8 mouse cellular contexts compared by ENCODE assay signal in the genomic region with DNA sequence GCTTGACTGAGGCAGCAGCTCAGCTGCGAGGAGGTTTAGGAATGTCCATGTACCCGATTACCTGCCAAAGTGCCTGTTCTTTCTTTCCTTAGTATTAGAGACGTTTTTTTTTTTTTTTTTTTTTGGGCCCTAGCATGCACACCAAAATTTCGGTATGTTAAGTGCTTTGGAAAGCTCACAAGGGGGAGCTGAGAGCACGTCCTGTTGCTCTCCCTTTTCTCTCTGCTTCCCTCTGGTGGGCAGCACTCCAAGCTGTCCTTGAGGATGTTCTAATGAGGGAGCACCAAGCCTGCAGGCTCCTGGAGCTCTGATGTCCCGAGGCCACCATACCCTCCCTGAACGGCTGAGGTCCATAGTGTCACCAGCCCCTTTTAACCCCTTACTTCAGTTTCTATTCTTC. TPM values are rescaled to one million over a fixed set of nuclear protein-coding genes. Genes with fewer than 3 reads are reported as not detected.
A peak's percentile ranks its signal among the peaks of the same experiment; 100 is the strongest.
DNase-seq lines count a peak whose midpoint lies in the region; ATAC-seq and TF ChIP-seq lines count a peak whose summit lies in the region.

No protein-coding gene starts in this region.

- peak; percentile 79 for TF ChIP-seq CTCF in bone marrow, adult 2 months (IDR thresholded peaks at IDR 0.05; ENCODE audit: control insufficient read depth, insufficient read depth, low read length)
- peak; percentile 69; the same call in 1 of the 2 replicates for TF ChIP-seq CTCF in testis, adult 2 months (IDR thresholded peaks at IDR 0.05; ENCODE audit: control insufficient read depth, insufficient read depth, insufficient replicate concordance, low read depth, low read length)

- no peaks in the 10 kb centered on the region for H3K9me3 ChIP-seq in heart, embryonic 11.5 days (replicated peaks; ENCODE audit: control insufficient read depth, low read length)

- H3K36me3 ChIP-seq in heart, embryonic 11.5 days (ENCODE audit: control insufficient read depth, insufficient read depth, low read length): peaks cover 22% of the 10 kb centered on the region
- H3K36me3 ChIP-seq in testis, adult 2 months (ENCODE audit: control insufficient read depth, insufficient read depth, low read length): peaks cover 2% of the 10 kb centered on the region; the same call in 1 of the 2 replicates

- no peak overlapping the region for H3K27ac ChIP-seq in heart, embryonic 11.5 days (ENCODE audit: low read depth, low read length)
- H3K27ac ChIP-seq in bone marrow, adult 2 months (ENCODE audit: control insufficient read depth, insufficient read depth, low read depth, low read length, poor library complexity): no peak overlapping the region
- H3K27ac ChIP-seq in testis, adult 2 months (ENCODE audit: control insufficient read depth, insufficient read depth, low read depth, low read length): no peak overlapping the region

- peaks cover 26% of the 10 kb centered on the region for H3K4me1 ChIP-seq in heart, embryonic 11.5 days (ENCODE audit: control insufficient read depth, insufficient read depth, low read length)
- H3K4me1 ChIP-seq in bone marrow, adult 2 months (ENCODE audit: control insufficient read depth, insufficient read depth, low read length): no peaks in the 10 kb centered on the region
- H3K4me1 ChIP-seq in testis, adult 2 months (ENCODE audit: control insufficient read depth, insufficient read depth, low read length): no peaks in the 10 kb centered on the region

- no peak for TF ChIP-seq POLR2A in bone marrow, adult 2 months (IDR thresholded peaks at IDR 0.05; ENCODE audit: borderline replicate concordance, control insufficient read depth, low read depth, low read length)
- TF ChIP-seq POLR2A in testis, adult 2 months (IDR thresholded peaks at IDR 0.05; ENCODE audit: control insufficient read depth, low read depth, low read length): no peak

- no peak overlapping the region for H3K4me2 ChIP-seq in heart, embryonic 11.5 days

- peak; percentile 96 for DNase-seq in heart, adult 11 months
- DNase-seq in frontal cortex, postnatal 10 days (ENCODE audit: low spot score in 2 of 2): peak; percentile 47 to 74
- peak; percentile 12 for DNase-seq in hindlimb bud, embryonic 11.5 days (ENCODE audit: extremely low spot score, low read depth, low spot score)
- DNase-seq in left cerebral cortex, adult 8-10 months (ENCODE audit: low spot score in 2 of 2): peak; percentile 35 to 42

- no peaks in the 10 kb centered on the region for H3K27me3 ChIP-seq in heart, embryonic 11.5 days (ENCODE audit: control insufficient read depth, insufficient read depth, low read length)
- no peaks in the 10 kb centered on the region for H3K27me3 ChIP-seq in testis, adult 2 months (ENCODE audit: control insufficient read depth, insufficient read depth, low read length)

- H3K4me3 ChIP-seq in heart, embryonic 11.5 days (ENCODE audit: low read depth, low read length): no peak overlapping the region
- H3K4me3 ChIP-seq in bone marrow, adult 2 months (replicated peaks; ENCODE audit: control insufficient read depth, low read depth, low read length): no peak overlapping the region
- H3K4me3 ChIP-seq in testis, adult 2 months (ENCODE audit: control insufficient read depth, low read depth, low read length): no peak overlapping the region

- WGBS in heart, embryonic 11.5 days (ENCODE audit: insufficient replicate concordance): 28% methylated on average over 7 of the region's 7 CpGs
- WGBS in bone marrow, adult 2 months: 33% methylated on average over 7 of the region's 7 CpGs

- no peak overlapping the region for H3K9ac ChIP-seq in heart, embryonic 11.5 days (ENCODE audit: low read depth, low read length)

- ATAC-seq in heart, embryonic 11.5 days (replicated peaks; ENCODE audit: insufficient number of reproducible peaks, low FRiP score, low TSS enrichment): no peak
- ATAC-seq in monocyte, adult 5-6 weeks (replicated peaks; ENCODE audit: insufficient number of reproducible peaks, low FRiP score, low TSS enrichment, poor library complexity, severe bottlenecking): 0 out of 2 replicates have a peak, but pooled peaks have one; percentile 33

RNA-seq across cellular contexts. Expression of gene Crtc3, which starts 52.3 kb away (rescaled TPM):
- 13.4 and 14.2 TPM in 2 replicates for polyA plus RNA-seq in heart, embryonic 11.5 days (2014; fragmentation: Nextera tagmentation; extraction: Ambion mirVana)
- polyA plus RNA-seq in bone marrow, adult 2 months (2011; ENCODE audit: insufficient read depth, insufficient read length, low replicate concordance, missing spikeins): 5.7 and 8.2 TPM in 2 replicates
- 10 to 100 TPM; 14.8 to 15.7 (median 15.5) TPM for total RNA-seq in left cerebral cortex, adult 8-10 months (2022)
- 15.6 to 23.1 TPM (median 18.1 TPM) in 3 replicates for total RNA-seq in monocyte, adult 5-6 weeks (2017)
- 7.7 and 8.8 TPM in 2 replicates for polyA plus RNA-seq in testis, adult 2 months (2012; rRNA removed)

Comparison
In these comparisons a context has a peak if more than half of its experiments do, and no peak if none do; other contexts are left out.
1. DNase-seq: peak in every context shown above with its lines; median percentile 96 in heart, adult 11 months; 60 in frontal cortex, postnatal 10 days; 38 in left cerebral cortex, adult 8-10 months; 12 in hindlimb bud, embryonic 11.5 days.